Mouse (Mus musculus): ENCODE measurements around the gene Gm20425. TPM values are rescaled to one million over a fixed set of nuclear protein-coding genes. Genes with fewer than 3 reads are reported as not detected.

Gm20425 gene
- total RNA-seq (2022): 10 to 100 TPM; 14.1 to 20.5 (median 17.7) TPM

DNA sequence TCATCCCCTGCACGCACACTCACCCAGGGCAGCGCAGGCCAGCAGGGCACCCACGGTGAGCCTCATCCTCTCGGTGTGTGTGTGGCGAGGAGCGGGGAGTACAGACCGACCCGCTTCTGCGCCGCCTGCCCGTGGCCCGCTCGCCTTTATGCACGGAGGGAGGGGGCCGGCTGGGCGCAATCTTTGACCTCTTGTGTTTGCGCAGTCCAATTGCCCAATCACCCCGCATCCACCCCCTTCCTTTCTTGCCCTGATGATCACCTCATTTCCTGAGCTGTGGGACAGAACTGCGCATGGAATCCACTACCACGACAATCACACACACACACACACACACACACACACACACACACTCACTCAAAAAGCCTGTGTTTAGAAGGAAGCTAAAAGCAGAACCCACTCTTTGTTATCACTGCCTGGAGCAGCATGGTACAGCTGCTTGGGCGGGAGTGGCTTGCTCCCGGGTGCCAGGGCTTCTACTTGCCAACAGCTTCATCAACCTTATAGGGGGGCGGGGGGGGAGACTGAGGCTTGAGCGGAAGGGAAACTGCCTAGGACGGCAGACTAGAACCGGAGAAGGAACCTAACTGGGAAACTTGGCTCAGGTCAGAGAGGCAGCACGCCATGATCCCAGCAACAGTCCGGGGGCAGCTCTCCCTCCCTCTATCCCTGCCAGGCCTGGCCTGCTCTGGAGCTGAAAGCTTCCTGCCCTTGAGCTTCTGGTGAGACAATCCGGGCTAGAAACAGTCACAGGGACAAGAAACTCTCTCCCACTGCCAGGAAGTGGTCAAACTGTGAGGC is at the start of gene Gm20425, which contains the start of gene Trf:
TSS of gene Gm20425 (minus strand) at position 157 of the 801 bp plus-strand sequence.
TSS of gene Trf (minus strand) at position 294 of the 801 bp plus-strand sequence.
- peak; percentile 45 for DNase-seq

DNA sequence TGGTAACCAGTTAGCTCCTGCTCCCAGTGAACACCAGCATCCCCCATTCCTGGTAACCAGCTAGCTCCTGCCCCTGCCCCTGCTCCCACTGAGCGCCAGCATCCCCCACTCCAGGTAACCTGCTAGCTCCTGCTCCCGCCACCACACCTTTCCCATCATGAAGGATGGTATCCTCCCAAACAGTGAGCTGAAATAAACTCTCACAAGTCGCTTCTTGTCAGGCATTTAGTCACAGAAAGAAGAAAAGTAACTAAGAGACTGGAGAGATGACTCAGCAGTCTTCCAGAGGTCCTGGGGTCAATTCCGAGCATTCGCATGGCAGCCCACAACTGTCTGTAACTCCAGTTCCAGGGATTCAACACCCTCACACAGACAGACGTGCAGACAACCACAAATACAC is 46.8 kb upstream of the Gm20425 start:
- no peak for DNase-seq

DNA sequence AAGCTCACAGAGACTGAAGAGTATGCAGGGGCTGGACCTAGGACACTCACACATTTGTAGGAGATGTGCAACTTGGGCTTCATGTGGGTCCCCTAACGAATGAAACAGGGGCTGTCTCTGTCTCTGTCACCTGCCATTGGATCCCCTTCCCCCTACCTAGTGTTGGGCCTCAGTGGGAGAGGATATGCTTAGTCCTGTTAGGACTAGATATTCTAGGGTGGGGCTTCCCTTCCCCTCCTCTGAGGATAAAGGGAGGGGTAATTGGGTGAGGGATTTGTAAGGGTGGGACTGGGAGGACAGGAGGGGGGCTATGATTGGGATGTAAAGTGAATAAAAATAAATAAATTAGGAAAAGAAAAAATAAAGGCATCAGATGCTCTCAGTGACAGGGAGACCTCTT is 45.6 kb upstream of the Gm20425 start:
- no peak for DNase-seq

DNA sequence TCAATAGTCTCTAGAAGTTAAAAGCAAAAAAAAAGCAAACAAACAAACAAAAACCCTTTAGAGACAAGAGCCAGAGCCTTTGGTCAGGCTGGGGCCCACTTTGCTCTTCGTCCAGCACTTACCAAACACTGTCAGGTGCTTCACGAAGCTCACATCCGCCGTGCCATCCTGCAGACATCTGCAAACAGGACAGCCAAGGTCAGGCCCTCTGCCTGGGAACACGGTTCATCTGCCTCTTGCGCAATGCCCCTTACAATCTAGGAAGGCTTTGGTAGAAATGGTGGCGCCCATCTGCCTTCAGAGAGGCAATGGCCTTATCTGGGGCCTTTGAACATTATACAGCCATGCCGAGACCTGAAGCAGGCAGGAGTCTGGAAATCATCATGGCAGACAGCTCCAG is 44.7 kb upstream of the Gm20425 start:
- DNase-seq: no peak

DNA sequence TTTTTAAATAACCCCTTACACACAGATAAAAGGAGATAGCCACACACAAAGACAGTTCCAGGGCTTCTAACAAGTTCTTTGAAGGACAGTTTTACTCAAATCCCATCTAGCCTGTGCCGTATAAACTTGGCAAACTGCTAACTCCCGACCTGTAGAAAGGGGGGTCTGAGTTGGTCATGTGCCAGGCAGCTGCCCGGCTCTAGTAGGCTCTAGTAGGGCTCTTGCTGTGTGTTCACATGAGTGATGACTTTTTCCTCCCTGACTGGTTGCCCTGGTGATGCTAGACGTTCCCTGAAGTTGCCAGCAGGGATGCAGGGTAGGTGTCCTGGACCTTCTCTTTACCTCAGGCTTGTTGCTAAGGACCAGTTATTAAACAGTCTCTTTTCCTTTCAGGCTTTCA is 41.0 kb upstream of the Gm20425 start:
- DNase-seq: no peak

DNA sequence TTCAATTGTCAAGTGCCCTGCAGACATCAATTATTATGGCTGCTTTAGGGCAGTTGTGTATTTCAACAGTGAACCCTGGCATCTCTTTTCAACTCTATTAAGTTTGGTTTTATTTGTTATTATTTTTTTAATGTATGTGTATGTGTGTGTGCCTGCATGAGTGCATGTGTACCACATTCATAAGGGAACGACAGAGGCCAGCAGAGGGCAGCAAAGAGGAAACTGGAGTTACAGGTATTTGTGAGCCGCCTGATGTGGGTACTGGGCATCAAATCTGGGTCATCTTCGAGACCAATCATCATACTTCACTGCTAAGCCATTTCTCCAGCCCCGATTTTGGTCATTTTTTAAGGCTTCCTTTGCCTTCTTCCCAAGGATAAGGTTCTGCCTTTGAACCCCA is 35.7 kb upstream of the Gm20425 start:
- no peak for DNase-seq

DNA sequence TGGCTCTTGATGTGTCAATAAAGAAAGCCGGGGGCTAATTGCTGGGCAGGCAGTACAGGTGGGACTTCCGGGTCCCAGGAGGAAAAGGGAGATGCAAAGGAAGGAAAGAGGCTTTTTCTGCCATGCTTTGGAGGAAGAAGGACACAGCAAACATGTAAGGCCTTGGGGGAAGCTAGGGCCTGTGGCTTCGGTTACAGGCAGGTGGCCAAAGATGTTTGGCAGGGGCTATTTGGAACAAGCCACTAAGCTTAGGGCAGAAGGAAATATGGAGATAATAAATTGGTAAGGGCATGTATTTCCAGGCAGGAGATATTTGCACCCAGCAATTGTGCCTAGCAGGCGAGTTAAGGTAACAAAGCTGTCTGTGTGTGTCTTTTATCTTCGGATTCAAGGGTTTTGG is 22.8 kb upstream of the Gm20425 start:
- no peak for DNase-seq

DNA sequence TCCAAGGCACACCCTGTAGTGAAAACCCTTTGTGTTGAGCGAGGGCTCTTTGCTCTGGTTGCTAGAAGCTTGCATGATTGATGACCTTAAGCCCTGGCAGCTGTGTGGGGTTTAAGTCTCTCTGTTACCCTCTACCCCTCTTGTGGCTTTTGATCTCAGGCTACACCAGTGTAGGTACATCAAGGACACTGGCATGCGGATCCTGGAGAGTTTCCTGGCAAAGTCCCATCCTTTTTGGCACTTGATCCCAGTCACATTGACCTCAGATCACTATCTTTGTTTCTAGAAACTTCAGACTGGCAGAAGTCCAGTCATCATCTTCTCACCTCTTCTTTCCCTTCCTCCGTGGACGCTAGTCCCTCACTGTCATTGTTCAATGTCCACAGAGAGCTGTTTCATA is 18.5 kb upstream of the Gm20425 start:
- DNase-seq: peak; percentile 15

DNA sequence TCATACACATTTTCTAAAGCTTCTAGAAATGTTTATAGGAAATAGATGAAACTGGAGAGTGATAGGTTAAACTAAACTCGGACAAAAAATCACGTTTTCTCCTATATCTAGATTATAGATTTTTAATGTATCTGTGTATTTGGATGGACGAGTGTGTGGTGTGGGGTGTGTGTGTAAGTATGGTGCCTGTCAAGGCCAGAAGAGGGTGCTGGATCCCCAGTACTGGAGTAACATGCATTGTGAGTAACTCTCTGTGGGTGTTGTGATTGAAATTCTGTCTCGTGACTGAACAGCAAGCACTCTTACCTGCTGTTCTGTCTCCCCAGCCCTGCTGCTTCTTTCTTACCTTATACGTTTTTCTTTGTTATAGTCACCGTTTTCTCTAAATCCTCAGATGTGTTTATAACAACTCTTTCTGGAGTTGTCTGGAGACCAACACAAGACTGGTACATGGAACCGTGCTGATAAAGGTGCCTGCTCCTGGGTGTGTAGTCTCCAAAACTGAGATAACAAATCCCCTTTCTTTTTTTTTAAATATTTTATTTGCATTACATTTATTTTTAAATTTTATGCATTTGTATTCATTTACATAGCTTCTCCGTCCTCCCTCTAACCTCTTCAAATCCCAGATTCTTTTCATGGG is 16.5 kb upstream of the Gm20425 start:
- DNase-seq: no peak

DNA sequence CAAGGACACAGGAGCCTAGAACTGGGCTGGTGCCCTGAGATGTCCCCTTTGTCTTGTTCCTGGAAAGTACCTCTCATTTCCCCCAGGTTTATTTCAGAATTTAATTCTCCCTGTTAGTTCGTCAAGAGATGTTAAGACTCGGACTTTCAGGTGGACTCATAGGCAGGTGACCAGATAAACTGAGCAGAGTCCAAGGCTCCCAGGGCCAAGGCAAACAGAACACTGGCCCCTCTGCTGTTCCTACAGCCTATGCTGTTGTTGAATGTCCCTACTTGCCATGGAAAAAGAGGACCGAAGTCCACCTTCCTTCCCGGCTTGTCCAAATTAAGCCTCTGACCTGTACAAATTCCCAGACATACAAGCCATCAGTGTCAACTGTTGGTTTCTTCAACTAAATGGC is 13.5 kb upstream of the Gm20425 start:
- DNase-seq: no peak

DNA sequence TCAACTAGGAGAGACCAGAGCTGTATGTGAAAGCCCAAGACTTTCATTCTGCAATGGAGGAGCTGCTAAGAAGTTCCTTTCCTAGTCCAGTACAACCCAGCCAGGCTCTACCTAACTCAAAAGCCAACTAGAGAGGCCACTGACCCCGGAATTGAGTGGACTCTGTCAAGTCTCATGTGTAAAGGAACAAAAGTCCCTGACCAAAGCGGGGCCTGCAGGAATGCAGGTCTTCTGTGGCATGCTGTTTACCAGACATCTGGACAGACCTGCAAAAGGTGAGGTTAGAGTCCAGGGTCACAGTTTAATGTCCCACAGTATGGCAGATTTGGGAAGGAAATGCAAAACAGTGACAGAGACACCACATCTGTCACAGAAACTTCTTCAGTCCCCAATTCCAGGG is 11.1 kb upstream of the Gm20425 start:
- no peak for DNase-seq

DNA sequence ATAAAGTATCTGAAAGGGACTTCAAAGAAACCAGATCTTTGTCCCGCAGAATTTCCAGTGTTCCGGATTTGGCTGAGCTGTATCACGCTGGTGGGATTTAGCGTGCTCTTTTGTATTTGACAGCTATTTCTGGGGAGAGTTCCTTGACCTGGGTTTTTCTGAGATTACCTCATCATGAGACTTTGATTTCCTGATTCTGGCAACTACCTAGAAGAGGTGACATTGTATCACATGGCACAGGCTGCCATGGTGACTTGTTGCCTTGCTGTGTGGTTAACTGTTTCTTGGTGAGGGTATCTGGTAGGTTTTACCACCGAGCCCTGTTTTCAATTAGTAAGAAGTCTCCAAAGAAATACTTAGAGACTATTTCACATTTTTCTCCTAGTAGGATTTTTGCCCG is 9.4 kb upstream of the Gm20425 start:
- no peak for DNase-seq

DNA sequence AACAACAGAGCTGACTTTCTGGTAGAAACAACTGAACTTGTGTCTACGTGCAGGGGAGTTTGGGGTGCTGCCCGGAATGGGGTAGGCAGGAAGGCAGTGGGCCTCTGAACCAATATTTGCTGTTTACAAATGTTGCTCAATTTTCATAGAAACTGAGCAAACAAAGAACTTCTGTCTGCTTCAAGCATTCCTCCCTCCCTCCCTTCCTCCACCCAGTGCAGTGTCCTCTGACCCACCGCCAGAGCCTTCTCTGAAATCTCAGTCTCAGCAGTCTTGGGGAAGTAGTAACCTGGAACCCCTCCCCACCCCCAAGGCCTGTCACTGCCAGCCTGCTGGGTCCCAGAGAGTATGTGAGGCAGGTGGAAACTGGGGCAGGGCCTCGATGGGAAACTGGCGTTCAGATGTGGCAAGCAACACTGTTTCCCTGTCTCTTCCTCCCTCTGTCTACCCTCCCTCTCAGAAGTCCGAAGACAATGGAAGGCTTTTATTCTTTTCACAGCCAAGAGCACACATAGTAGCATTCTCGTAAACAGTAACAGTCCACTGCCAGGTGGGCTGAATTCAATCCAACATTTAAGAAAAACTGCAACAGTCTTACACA is 4.6 kb upstream of the Gm20425 start:
- DNase-seq: no peak

DNA sequence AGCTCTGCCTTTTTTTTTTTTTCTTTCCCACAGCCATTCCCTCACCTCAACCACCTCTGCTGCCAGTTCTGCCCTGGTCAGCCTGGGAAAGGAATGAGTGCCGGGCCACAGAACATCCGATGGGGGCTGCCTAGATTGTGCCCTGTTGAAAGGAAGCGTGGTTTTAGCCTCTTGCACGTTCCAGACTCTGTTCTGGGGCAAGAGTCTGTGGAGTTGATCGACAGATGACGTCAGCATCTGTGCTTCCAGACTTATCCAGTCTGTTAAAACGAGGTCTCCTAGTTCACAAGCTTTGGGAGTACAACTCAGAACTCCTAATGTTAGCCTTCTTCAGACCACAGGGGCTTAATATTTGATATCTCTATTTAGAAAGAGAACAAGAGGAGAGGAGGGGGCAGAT is 4.0 kb upstream of the Gm20425 start:
- no peak for DNase-seq

DNA sequence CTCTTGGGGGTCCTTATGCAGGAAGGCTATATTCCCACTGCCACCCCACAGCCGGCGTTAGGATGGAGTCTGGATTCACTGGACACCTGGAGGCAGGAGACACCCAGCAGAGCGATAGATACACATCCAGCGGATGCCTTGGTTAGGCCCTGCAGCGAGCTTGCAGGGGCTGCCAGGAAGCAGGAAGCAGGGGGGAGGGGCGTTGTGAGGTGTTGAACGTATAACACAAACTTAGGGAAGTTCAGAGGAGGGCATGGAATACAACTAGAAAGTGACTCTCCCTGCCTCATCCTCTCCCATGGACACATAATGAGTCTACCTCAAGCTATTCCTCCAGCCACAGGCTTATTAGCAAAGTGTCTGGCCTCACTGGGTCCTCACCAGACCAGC is 2.9 kb upstream of the Gm20425 start:
- no peak for DNase-seq

DNA sequence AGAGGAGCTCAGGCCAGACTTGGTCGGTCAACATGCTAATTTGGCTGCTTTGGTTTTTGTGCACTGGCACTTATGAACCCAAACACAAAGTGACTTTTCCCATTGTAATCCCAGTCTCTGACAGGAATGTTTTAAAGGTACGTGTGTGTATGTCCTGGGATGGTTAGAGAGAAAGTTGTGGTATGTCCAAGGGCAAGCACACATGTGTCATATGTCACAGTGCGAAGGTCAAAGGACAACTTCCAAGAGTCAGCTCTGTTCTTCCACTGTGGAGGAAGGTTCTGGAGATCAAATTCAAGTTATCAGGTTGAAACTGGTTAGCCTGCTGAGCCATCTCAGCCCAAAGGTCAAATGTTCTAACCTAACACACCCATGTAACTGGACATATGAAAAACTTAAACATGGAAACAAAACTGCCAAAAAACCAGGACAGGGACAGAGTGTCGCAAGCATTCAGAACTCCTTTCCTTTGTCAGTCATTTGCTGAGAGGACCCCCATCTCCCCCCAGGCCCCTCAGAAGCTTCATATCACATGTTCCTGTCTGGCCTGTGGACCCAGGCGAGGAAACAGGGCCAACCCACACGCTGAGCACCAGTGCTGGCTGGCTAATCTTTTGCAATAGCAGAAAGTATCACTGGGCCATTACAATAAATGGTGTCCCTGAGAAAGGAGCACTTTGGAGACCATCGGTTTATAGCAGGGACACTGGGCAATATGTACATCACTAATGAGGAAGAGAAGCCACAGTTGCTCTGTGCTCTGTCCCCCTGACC is 2.3 kb upstream of the Gm20425 start:
- no peak for DNase-seq

DNA sequence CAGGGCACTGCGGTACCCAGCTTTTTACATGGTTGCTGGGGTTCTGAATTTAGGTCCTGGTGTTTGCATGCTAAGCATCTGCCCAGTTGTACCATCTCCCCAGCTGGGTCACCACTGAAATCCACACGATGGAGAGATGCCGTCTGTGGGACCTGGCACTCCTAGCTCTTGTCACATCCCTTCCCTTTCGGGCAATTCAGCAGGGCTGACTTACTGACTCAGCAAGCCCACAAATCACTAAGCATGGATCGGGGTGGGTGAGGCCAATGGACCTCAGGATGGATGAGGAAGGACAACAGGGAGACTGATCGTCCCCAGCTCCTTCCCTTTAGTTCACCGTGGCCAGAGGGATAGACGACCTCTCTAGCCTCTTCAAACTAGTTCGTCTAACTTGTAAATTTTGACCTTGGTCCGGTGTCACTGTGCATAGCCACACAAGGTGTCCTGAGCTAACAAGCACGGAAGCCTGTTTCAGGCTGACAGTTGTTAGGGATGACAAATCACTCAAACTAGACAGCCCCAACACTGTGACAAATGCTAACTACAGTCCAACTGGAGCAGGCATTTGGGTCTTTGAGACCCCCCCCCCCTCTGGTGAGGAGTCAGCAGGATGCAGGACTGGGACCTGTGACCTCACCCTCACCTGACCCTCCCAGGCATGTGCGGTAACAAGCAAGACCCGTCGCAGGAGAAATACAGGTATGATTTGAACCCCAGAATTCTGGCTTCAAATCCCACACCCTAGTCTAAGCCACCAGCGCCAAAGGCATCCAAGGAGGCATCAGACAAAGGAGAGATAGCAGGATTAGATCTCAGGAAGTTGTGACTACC is 855 bp downstream of the Gm20425 start:
- DNase-seq: no peak

DNA sequence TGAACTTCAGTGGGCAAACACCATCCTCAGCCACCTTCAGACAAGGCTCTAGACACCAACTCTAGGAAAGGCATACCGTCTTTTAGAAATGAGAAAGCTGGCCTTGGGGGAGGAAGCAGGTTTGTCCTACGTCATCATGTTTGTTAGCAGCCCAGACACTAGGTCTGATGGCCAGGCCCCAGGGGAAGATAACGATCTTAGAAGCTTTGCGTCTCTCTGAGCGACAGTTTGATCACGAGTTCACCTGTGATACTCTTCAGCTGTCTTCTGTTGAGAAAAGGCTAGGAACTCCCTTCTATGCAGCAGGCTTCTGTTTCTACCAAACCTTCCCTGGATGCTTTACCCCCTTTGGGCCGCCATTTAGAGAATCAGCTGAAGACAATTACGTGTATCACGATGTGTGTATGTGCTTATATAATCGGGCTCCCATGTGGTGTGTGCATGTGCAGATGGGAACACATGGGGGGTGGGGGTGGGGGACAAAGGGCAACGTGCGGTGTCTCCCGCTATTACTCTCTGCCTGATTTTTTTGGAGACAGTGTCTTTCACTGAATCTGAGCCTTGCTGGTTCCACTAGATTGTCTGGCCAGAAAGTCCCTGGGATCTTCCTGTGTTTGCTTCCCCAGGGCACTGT is 1.6 kb downstream of the Gm20425 start:
- DNase-seq: no peak

DNA sequence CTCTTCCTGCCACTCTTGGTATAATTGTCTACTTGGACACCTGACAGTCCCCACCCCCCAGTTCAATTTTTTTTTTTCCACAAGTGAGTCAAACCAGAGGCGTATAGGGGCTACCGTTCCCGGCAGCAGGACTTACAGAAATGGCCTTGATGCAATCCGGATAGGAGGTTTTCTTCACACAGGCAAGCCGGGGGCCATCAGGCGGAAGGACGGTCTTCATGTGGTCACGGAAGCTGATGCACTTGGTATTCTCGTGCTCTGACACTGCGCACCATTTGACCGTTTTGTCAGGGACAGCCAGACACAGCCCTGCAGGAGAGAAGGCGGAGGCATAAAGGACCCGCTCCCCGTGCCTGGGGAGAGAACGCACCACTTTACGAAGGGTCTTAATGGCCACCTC is 2.3 kb downstream of the Gm20425 start:
- DNase-seq: no peak

DNA sequence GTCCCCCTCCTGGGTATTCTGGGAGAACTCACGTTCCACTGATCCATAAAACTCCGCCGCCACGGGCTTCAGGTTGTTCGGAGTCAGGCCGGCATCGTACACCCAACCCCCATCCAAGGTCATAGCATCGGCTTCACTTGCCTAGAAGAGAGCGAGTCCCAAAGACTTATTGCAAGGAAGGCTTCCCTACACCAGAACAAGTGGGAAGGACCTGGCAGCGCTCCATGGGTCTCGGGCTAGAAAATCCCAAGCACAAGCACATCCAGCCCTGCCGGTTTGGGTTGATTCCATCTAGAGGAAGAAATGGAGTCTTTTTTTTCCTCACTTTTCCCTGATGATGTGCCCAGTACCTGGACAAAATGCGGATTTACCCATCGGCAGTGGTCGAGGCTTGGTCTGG is 3.3 kb downstream of the Gm20425 start:
- no peak for DNase-seq

DNA sequence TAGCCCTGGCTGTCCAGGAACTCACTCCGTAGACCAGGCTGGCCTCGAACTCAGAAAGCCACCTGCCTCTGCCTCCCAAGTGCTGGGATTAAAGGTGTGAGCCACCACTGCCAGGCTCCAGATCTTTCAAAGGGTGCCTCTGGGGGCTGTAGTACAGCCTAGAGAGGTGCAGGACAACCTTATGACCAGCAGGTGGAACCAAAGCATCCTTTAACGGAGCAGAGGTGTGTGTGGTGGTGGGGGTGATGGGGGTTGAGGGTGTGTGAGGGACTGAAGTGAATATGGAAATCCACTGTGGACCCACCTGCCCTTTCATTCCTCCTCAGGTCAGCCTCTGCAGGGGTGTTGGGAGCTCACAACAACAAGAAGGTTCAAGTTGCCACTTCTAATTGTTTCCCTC is 4.6 kb downstream of the Gm20425 start:
- no peak for DNase-seq

DNA sequence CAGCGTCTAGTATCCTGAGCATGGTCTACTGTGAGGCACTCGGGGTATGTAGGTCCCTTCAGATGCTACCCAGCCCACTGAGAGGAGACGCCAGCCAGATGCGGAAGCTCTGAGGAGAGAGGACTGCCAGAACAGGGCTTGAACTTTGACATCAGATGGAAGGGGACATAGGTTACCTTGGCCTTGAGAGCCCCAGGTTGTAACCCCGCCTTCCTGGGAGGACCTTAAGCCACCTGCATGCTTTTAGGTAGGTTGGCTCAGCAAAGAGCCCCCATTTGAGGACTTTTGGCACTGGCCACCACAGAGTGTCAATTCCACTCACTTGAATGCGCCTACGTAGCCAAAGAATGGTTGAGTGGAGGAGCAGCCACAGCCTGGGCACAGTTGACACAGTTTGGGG is 5.4 kb downstream of the Gm20425 start:
- DNase-seq: no peak

Measured in adrenal gland, adult 8-10 months (tissue).